Mouse (Mus musculus) A20 (cell line): Measurements from ENCODE around the gene Ccnb1ip1.
"Not testable (repeated sequence)": the region's sequence is repeated elsewhere in the genome, so short reads cannot be mapped to it uniquely, and the experiment has no call there.

Experiments used
- DNase-seq: peaks from one replicate; pipeline ENCODE4 v3.0.0-alpha.2; 2011; ENCODE audit warnings: low read depth, low spot score

The Ccnb1ip1 gene

GRCm38 (mm10) chr14:50807487-50808072 lies at the start of gene Ccnb1ip1, which contains the start of gene Parp2:
Ccnb1ip1 (minus strand) TSS chr14:50807732.
Parp2 (plus strand) TSS chr14:50807841.
- DNase-seq, result peak; percentile 97

GRCm38 (mm10) chr14:50855788-50856187 lies 48.3 kb upstream of the Ccnb1ip1 start:
- no peak for DNase-seq

GRCm38 (mm10) chr14:50837236-50837635 lies 29.7 kb upstream of the Ccnb1ip1 start:
- DNase-seq, result no peak

- DNase-seq, result no peak
Observed at GRCm38 (mm10) chr14:50834435-50834834, 26.9 kb upstream of the Ccnb1ip1 start.

- DNase-seq, result no peak
Observed at GRCm38 (mm10) chr14:50833964-50834363, 26.4 kb upstream of the Ccnb1ip1 start.

- no peak for DNase-seq
Observed at GRCm38 (mm10) chr14:50829878-50830277, 22.3 kb upstream of the Ccnb1ip1 start.

- DNase-seq, result no peak
Observed at GRCm38 (mm10) chr14:50826579-50826978, 19.0 kb upstream of the Ccnb1ip1 start.

GRCm38 (mm10) chr14:50824219-50824618 lies 16.7 kb upstream of the Ccnb1ip1 start:
- DNase-seq, result peak; percentile 36

- DNase-seq, result no peak
Observed at GRCm38 (mm10) chr14:50823240-50823639, 15.7 kb upstream of the Ccnb1ip1 start.

GRCm38 (mm10) chr14:50813060-50813459 lies 5.5 kb upstream of the Ccnb1ip1 start:
- no peak for DNase-seq

- DNase-seq, result not testable (repeated sequence)
Observed at GRCm38 (mm10) chr14:50806469-50806868, 1.1 kb downstream of the Ccnb1ip1 start.

- DNase-seq, result peak; percentile 55
Observed at GRCm38 (mm10) chr14:50804683-50805082, 2.8 kb downstream of the Ccnb1ip1 start.

GRCm38 (mm10) chr14:50802843-50803562 lies 4.5 kb downstream of the Ccnb1ip1 start:
- DNase-seq, result peak; percentile 73

GRCm38 (mm10) chr14:50802441-50802840 lies 5.1 kb downstream of the Ccnb1ip1 start:
- DNase-seq, result peak; percentile 43

GRCm38 (mm10) chr14:50799502-50800259 lies 7.9 kb downstream of the Ccnb1ip1 start:
- DNase-seq, result peak; percentile 73

- DNase-seq, result peak; percentile 56
Observed at GRCm38 (mm10) chr14:50798512-50798911, 9.0 kb downstream of the Ccnb1ip1 start.

- DNase-seq, result no peak
Observed at GRCm38 (mm10) chr14:50796464-50796863, 11.1 kb downstream of the Ccnb1ip1 start.

- DNase-seq, result no peak
Observed at GRCm38 (mm10) chr14:50795965-50796364, 11.6 kb downstream of the Ccnb1ip1 start.

GRCm38 (mm10) chr14:50795261-50795935 lies 12.1 kb downstream of the Ccnb1ip1 start:
- no peak for DNase-seq

GRCm38 (mm10) chr14:50788157-50788556 lies 19.4 kb downstream of the Ccnb1ip1 start:
- peak; percentile 52 for DNase-seq

- DNase-seq, result peak; percentile 95
Observed at GRCm38 (mm10) chr14:50785251-50785637, 22.3 kb downstream of the Ccnb1ip1 start, which contains the start of gene Ttc5. Ttc5 (minus strand) TSS chr14:50785519.
